Mouse (Mus musculus) midbrain, embryonic 10.5 days (tissue): ENCODE results near the gene Tspan5. TPM values are rescaled to one million over a fixed set of nuclear protein-coding genes. Genes with fewer than 3 reads are reported as not detected.

Experiments used
- DNase-seq: peaks from one replicate; pipeline ENCODE4 v3.0.0-alpha.2; 2017; ENCODE audit warnings: low spot score
- H3K27ac ChIP-seq: fragments of 300-500 bp; sonication (generic); replicated peaks from 2 replicates; pipeline ENCODE4 v1.5.1; 2016; ENCODE audit warnings: mild to moderate bottlenecking
- H3K27me3 ChIP-seq: fragments of 300-500 bp; sonication (generic); 2 replicates; pipeline ENCODE4 v1.6.1; 2016; ENCODE audit warnings: low read depth, mild to moderate bottlenecking; ENCODE audit not compliant: poor library complexity, severe bottlenecking
- H3K36me3 ChIP-seq: fragments of 300-500 bp; sonication (generic); 2 replicates; pipeline ENCODE4 v1.6.1; 2016; ENCODE audit warnings: mild to moderate bottlenecking, moderate library complexity
- H3K4me1 ChIP-seq: fragments of 300-500 bp; sonication (generic); 2 replicates; pipeline ENCODE4 v1.6.1; 2016
- H3K4me3 ChIP-seq: fragments of 300-500 bp; sonication (generic); 2 replicates; pipeline ENCODE4 v1.5.1; 2016; ENCODE audit warnings: mild to moderate bottlenecking, moderate library complexity
- H3K9me3 ChIP-seq: fragments of 300-500 bp; sonication (generic); replicated peaks from 2 replicates; pipeline ENCODE4 v1.6.1; 2016; ENCODE audit warnings: mild to moderate bottlenecking
- WGBS: fragments of 180-500 bp; shearing (Covaris S2); methylation state at CpG from one replicate; pipeline ENCODE4 v1.1.7; 2016; 5-methylcytosine and 5-hydroxymethylcytosine counted together
- polyA plus RNA-seq: library from polyadenylated mRNA; unstranded; fragments of >200 nt; fragmentation: Nextera tagmentation; extraction: Ambion mirVana; gene quantifications from 2 replicates; pipeline ENCODE4 v1.2.1, GENCODE M21; 2016

Gene Tspan5
- polyA plus RNA-seq: 28.1 and 31.7 TPM in 2 replicates

- Histone ChIP-seq H3K4me1 (peaks cover 36% of the 10 kb centered on the region), H3K4me3 (peak within 1 kb of the TSS; percentile 85), H3K27ac (peak within 1 kb of the TSS; percentile 94), H3K9me3 (no peaks in the 10 kb centered on the region), H3K36me3 (no peaks in the 10 kb centered on the region), H3K27me3 (peaks cover 19% of the 10 kb centered on the region)
- DNase-seq: peak; percentile 81
- under 1% methylated on average over 100 of the region's 100 CpGs for WGBS
Observed at GRCm38 (mm10) chr3:138741649-138742565, at the start of gene Tspan5. TSS of gene Tspan5 (plus strand) at chr3:138742195.

- H3K27me3 ChIP-seq: no peaks in the 10 kb centered on the region
- no peak for DNase-seq
- H3K36me3 ChIP-seq: no peaks in the 10 kb centered on the region
- H3K4me3 ChIP-seq: no peak overlapping the region
- peaks cover 6% of the 10 kb centered on the region for H3K4me1 ChIP-seq
- 15% methylated on average over 1 of the region's 1 CpGs for WGBS
- H3K9me3 ChIP-seq: no peaks in the 10 kb centered on the region
- no peak overlapping the region for H3K27ac ChIP-seq
Observed at GRCm38 (mm10) chr3:138692302-138692701, 49.7 kb upstream of the Tspan5 start.

GRCm38 (mm10) chr3:138703399-138703798, 38.6 kb upstream of the Tspan5 start:
- no peaks in the 10 kb centered on the region for H3K27me3 ChIP-seq
- no peak for DNase-seq
- H3K27ac ChIP-seq: no peak overlapping the region
- H3K36me3 ChIP-seq: no peaks in the 10 kb centered on the region
- 86% methylated on average over 12 of the region's 12 CpGs for WGBS
- H3K4me1 ChIP-seq: peaks cover 12% of the 10 kb centered on the region
- H3K9me3 ChIP-seq: no peaks in the 10 kb centered on the region
- H3K4me3 ChIP-seq: no peak overlapping the region

GRCm38 (mm10) chr3:138704469-138704868, 37.5 kb upstream of the Tspan5 start:
- no peak overlapping the region for H3K4me3 ChIP-seq
- WGBS: 89% methylated on average over 9 of the region's 9 CpGs

GRCm38 (mm10) chr3:138705875-138706274, 36.1 kb upstream of the Tspan5 start:
- DNase-seq: no peak
- 68% methylated on average over 14 of the region's 14 CpGs for WGBS
- H3K27ac ChIP-seq: peak overlapping the region; percentile 49

More at GRCm38 (mm10) chr3:138704469-138704868, 37.5 kb upstream of the Tspan5 start:
- no peak for DNase-seq
- Histone ChIP-seq H3K9me3 (no peaks in the 10 kb centered on the region), H3K27me3 (no peaks in the 10 kb centered on the region), H3K27ac (no peak overlapping the region), H3K36me3 (no peaks in the 10 kb centered on the region), H3K4me1 (peaks cover 14% of the 10 kb centered on the region)

GRCm38 (mm10) chr3:138709183-138709582, 32.8 kb upstream of the Tspan5 start:
- 78% methylated on average over 5 of the region's 5 CpGs for WGBS
- H3K4me1 ChIP-seq: peaks cover 14% of the 10 kb centered on the region
- no peak overlapping the region for H3K27ac ChIP-seq
- H3K4me3 ChIP-seq: no peak overlapping the region
- H3K27me3 ChIP-seq: no peaks in the 10 kb centered on the region
- DNase-seq: no peak
- H3K36me3 ChIP-seq: no peaks in the 10 kb centered on the region
- H3K9me3 ChIP-seq: no peaks in the 10 kb centered on the region

More at GRCm38 (mm10) chr3:138705875-138706274, 36.1 kb upstream of the Tspan5 start:
- H3K9me3 ChIP-seq: no peaks in the 10 kb centered on the region
- no peaks in the 10 kb centered on the region for H3K36me3 ChIP-seq
- H3K4me1 ChIP-seq: peaks cover 14% of the 10 kb centered on the region
- no peaks in the 10 kb centered on the region for H3K27me3 ChIP-seq
- H3K4me3 ChIP-seq: no peak overlapping the region

GRCm38 (mm10) chr3:138711971-138712370, 30.0 kb upstream of the Tspan5 start:
- H3K36me3 ChIP-seq: no peaks in the 10 kb centered on the region
- H3K27ac ChIP-seq: no peak overlapping the region
- 96% methylated on average over 4 of the region's 4 CpGs for WGBS
- H3K27me3 ChIP-seq: no peaks in the 10 kb centered on the region
- peaks cover 4% of the 10 kb centered on the region for H3K4me1 ChIP-seq
- no peak overlapping the region for H3K4me3 ChIP-seq
- no peak for DNase-seq
- H3K9me3 ChIP-seq: no peaks in the 10 kb centered on the region

- DNase-seq: no peak
- Histone ChIP-seq H3K27ac (no peak overlapping the region), H3K36me3 (no peaks in the 10 kb centered on the region), H3K4me3 (no peak overlapping the region), H3K27me3 (no peaks in the 10 kb centered on the region), H3K9me3 (no peaks in the 10 kb centered on the region), H3K4me1 (peaks cover 4% of the 10 kb centered on the region)
- 95% methylated on average over 11 of the region's 11 CpGs for WGBS
Observed at GRCm38 (mm10) chr3:138712452-138713140, 29.4 kb upstream of the Tspan5 start.

GRCm38 (mm10) chr3:138713141-138713540, 28.9 kb upstream of the Tspan5 start:
- DNase-seq: no peak
- Histone ChIP-seq H3K27me3 (no peaks in the 10 kb centered on the region), H3K4me3 (no peak overlapping the region), H3K9me3 (no peaks in the 10 kb centered on the region), H3K36me3 (no peaks in the 10 kb centered on the region), H3K4me1 (peaks cover 4% of the 10 kb centered on the region), H3K27ac (no peak overlapping the region)
- 67% methylated on average over 6 of the region's 6 CpGs for WGBS

GRCm38 (mm10) chr3:138714788-138715187, 27.2 kb upstream of the Tspan5 start:
- Histone ChIP-seq H3K36me3 (no peaks in the 10 kb centered on the region), H3K4me1 (no peaks in the 10 kb centered on the region), H3K27me3 (no peaks in the 10 kb centered on the region), H3K9me3 (no peaks in the 10 kb centered on the region), H3K27ac (no peak overlapping the region), H3K4me3 (no peak overlapping the region)
- 63% methylated on average over 2 of the region's 2 CpGs for WGBS
- no peak for DNase-seq

GRCm38 (mm10) chr3:138715212-138715611, 26.8 kb upstream of the Tspan5 start:
- no peaks in the 10 kb centered on the region for H3K4me1 ChIP-seq
- H3K27ac ChIP-seq: no peak overlapping the region
- no peaks in the 10 kb centered on the region for H3K36me3 ChIP-seq
- DNase-seq: no peak
- WGBS: 91% methylated on average over 4 of the region's 4 CpGs
- H3K9me3 ChIP-seq: no peaks in the 10 kb centered on the region
- H3K27me3 ChIP-seq: no peaks in the 10 kb centered on the region
- H3K4me3 ChIP-seq: no peak overlapping the region

GRCm38 (mm10) chr3:138717040-138717439, 25.0 kb upstream of the Tspan5 start:
- no peaks in the 10 kb centered on the region for H3K9me3 ChIP-seq
- H3K27me3 ChIP-seq: no peaks in the 10 kb centered on the region
- no peak overlapping the region for H3K27ac ChIP-seq
- H3K4me1 ChIP-seq: no peaks in the 10 kb centered on the region
- no peaks in the 10 kb centered on the region for H3K36me3 ChIP-seq
- no peak overlapping the region for H3K4me3 ChIP-seq
- 92% methylated on average over 5 of the region's 5 CpGs for WGBS
- DNase-seq: no peak

- no peak overlapping the region for H3K27ac ChIP-seq
- WGBS: 86% methylated on average over 5 of the region's 5 CpGs
- DNase-seq: no peak
- H3K27me3 ChIP-seq: no peaks in the 10 kb centered on the region
- no peaks in the 10 kb centered on the region for H3K4me1 ChIP-seq
- H3K36me3 ChIP-seq: no peaks in the 10 kb centered on the region
- H3K9me3 ChIP-seq: no peaks in the 10 kb centered on the region
- H3K4me3 ChIP-seq: no peak overlapping the region
Observed at GRCm38 (mm10) chr3:138722152-138722551, 19.8 kb upstream of the Tspan5 start.
